Mouse (Mus musculus) midbrain, embryonic 16.5 days (tissue): ENCODE measurements around the gene Efnb2. TPM values are rescaled to one million over a fixed set of nuclear protein-coding genes. Genes with fewer than 3 reads are reported as not detected.

ENCODE experiments used
- ATAC-seq: fragments of 200-750 bp; cut with Nextera tagmentation; 2 replicates; pipeline ENCODE4 v1.8.0; 2017; ENCODE audit warnings: moderate TSS enrichment
- H3K27ac ChIP-seq: fragments of 300-500 bp; sonication (generic); 2 replicates; pipeline ENCODE4 v1.5.1; 2014; ENCODE audit warnings: mild to moderate bottlenecking, low read length, mixed read lengths
- H3K27me3 ChIP-seq: fragments of 300-500 bp; sonication (generic); 2 replicates; pipeline ENCODE4 v1.6.1; 2014; ENCODE audit warnings: low read depth, low read length, mixed read lengths; ENCODE audit not compliant: control insufficient read depth, insufficient read depth
- H3K36me3 ChIP-seq: fragments of 300-500 bp; sonication (generic); 2 replicates; pipeline ENCODE4 v1.6.1; 2014; ENCODE audit warnings: mild to moderate bottlenecking, low read length, moderate library complexity, mixed read lengths; ENCODE audit not compliant: control insufficient read depth, insufficient read depth
- H3K4me1 ChIP-seq: fragments of 300-500 bp; sonication (generic); 2 replicates; pipeline ENCODE4 v1.6.1; 2014; ENCODE audit warnings: mild to moderate bottlenecking, low read length, mixed read lengths; ENCODE audit not compliant: control insufficient read depth, insufficient read depth
- H3K4me2 ChIP-seq: fragments of 300-500 bp; sonication (generic); 2 replicates; pipeline ENCODE4 v1.6.1; 2014; ENCODE audit warnings: mild to moderate bottlenecking, low read length, mixed read lengths
- H3K4me3 ChIP-seq: fragments of 300-500 bp; sonication (generic); 2 replicates; pipeline ENCODE4 v1.5.1; 2014; ENCODE audit warnings: low read depth, mild to moderate bottlenecking, low read length, moderate library complexity, mixed read lengths
- H3K9ac ChIP-seq: fragments of 300-500 bp; sonication (generic); 2 replicates; pipeline ENCODE4 v1.6.1; 2014; ENCODE audit warnings: low read depth, low read length, mixed read lengths
- H3K9me3 ChIP-seq: fragments of 300-500 bp; sonication (generic); replicated peaks from 2 replicates; pipeline ENCODE4 v1.6.1; 2014; ENCODE audit warnings: mild to moderate bottlenecking, low read length, mixed read lengths; ENCODE audit not compliant: control insufficient read depth, poor library complexity, severe bottlenecking
- WGBS: fragments of 180-500 bp; shearing (Covaris S2); extraction: QIAGEN DNeasy Blood & Tissue Kit; methylation state at CpG from one replicate; pipeline ENCODE4 v1.1.7; 2014; 5-methylcytosine and 5-hydroxymethylcytosine counted together
- polyA plus RNA-seq: library from polyadenylated mRNA; unstranded; fragments of >200 nt; fragmentation: Nextera tagmentation; extraction: Ambion mirVana; gene quantifications from 2 replicates; pipeline ENCODE4 v1.2.1, GENCODE M21; 2015

Efnb2 gene
- polyA plus RNA-seq, 1 experiment from 2014 or later: 10.0 TPM

DNA sequence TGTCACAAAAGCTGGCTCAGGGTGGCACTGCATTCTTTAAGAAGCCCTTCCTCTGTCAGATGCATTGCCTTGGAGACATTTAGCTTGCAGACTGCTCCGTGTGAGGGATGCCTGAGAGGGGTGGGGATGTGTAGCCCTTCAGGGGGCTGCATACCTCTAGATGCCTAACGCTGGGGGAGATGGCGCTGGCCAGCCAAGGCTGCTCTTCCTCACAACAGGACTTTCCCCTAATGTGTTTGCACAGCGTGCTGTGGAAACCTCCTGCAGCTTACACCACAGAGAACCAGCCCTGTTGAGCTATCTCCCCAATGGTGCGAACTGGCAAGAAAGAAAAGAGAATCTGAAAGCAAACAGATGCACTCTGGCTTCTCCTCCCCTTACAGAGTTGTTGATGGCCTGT is 51.9 kb downstream of the Efnb2 start:
- H3K36me3 ChIP-seq: no peaks in the 10 kb centered on the region
- H3K27ac ChIP-seq: no peak overlapping the region
- no peak for ATAC-seq
- H3K27me3 ChIP-seq: no peaks in the 10 kb centered on the region
- 12% methylated on average over 5 of the region's 5 CpGs for WGBS
- H3K4me2 ChIP-seq: no peak overlapping the region
- H3K9ac ChIP-seq: no peak overlapping the region; the same call in 1 of the 2 replicates
- H3K4me3 ChIP-seq: no peak overlapping the region
- no peaks in the 10 kb centered on the region for H3K9me3 ChIP-seq
- 0 out of 2 replicates have a peak, but pooled peaks cover 2% of the 10 kb centered on the region for H3K4me1 ChIP-seq

DNA sequence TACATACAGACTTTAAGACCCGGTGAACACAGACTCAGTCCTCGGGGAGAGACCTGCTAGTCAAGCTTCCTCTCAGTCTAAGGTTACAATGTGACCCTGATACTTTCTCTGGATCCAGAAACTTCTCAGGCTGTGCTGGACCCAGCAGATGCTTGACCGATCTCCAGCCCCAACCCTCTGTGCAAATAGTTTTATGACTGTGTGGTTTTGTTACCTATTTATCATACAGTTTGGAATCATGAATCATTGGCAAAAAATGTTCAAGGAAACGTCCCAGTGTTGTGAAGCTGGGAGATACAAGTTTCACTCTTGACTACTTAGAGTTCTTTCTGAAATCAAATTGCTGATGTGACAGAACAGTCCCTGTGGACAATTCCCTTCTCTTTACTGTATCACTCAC is 55.4 kb downstream of the Efnb2 start:
- Histone ChIP-seq H3K4me2 (no peak overlapping the region), H3K4me3 (no peak overlapping the region), H3K9me3 (no peaks in the 10 kb centered on the region), H3K27ac (no peak overlapping the region), H3K4me1 (no peaks in the 10 kb centered on the region), H3K9ac (no peak overlapping the region), H3K27me3 (no peaks in the 10 kb centered on the region), H3K36me3 (no peaks in the 10 kb centered on the region)
- 87% methylated on average over 4 of the region's 4 CpGs for WGBS
- ATAC-seq: no peak

DNA sequence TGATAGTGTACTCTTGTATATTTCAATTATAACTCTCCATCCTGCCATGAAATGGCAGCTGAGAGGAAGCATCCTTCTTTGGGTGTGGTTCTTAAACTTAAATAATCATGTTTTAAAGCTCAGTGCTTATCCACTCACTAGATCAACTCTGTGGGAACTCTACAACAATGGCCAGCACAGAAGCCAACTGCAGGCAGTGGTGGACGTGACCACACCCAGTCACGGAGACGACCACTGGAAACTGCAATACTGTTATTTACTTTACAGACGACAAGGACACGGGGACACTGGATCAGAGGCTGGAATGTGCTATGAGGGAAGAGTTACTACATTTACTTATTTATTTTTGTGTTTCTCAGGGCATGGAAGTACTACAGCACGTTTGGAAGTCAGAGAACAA is 57.2 kb downstream of the Efnb2 start:
- Histone ChIP-seq H3K9me3 (no peaks in the 10 kb centered on the region), H3K27me3 (no peaks in the 10 kb centered on the region), H3K4me2 (no peak overlapping the region), H3K4me3 (no peak overlapping the region), H3K27ac (no peak overlapping the region), H3K4me1 (no peaks in the 10 kb centered on the region), H3K9ac (no peak overlapping the region), H3K36me3 (no peaks in the 10 kb centered on the region)
- ATAC-seq: no peak
- WGBS: 82% methylated on average over 6 of the region's 6 CpGs

DNA sequence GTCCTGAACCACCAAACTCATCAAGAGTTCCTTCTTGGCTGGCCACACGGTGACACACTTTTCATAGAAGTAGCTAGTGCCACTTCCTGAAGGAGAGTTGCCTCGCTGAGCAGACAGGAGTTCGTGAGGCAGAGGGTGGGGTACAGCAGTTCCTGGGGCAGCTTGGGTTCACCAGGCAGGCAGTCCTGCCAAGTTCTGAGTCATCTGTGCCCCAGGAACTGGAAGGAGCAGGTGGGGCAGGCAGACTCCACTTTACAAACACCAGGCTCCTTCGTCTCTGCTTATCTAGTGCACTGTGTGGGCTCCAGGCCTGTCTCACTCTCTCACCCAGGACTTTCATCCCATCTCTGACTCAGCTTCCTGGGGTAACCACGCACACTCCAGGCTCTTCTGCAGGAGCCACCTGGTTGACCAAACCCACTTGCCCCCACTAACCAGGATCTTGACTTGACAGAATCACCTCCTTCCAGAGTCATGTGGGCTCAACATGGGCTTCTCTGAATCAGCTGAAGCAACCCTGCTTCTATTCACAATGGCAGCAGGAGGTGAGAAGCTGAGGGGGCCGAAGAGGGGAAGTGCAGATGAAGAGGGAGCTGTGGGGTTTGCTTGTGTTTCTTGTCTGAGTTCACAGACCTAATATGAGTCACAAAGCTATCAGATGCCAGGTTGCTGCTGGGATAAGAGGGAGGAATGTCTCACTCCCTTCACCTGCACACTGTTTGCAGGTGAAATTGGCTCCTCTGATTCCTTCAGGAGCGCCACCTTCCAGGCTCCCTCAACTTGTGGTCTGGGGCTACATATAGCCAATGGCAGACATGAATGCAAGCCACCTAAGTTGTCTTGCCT is 58.2 kb downstream of the Efnb2 start:
- H3K4me2 ChIP-seq: no peak overlapping the region
- ATAC-seq: no peak
- H3K9ac ChIP-seq: no peak overlapping the region
- no peaks in the 10 kb centered on the region for H3K36me3 ChIP-seq
- WGBS: 82% methylated on average over 7 of the region's 7 CpGs
- no peaks in the 10 kb centered on the region for H3K9me3 ChIP-seq
- H3K4me1 ChIP-seq: no peaks in the 10 kb centered on the region
- H3K27me3 ChIP-seq: no peaks in the 10 kb centered on the region
- no peak overlapping the region for H3K4me3 ChIP-seq
- H3K27ac ChIP-seq: no peak overlapping the region

DNA sequence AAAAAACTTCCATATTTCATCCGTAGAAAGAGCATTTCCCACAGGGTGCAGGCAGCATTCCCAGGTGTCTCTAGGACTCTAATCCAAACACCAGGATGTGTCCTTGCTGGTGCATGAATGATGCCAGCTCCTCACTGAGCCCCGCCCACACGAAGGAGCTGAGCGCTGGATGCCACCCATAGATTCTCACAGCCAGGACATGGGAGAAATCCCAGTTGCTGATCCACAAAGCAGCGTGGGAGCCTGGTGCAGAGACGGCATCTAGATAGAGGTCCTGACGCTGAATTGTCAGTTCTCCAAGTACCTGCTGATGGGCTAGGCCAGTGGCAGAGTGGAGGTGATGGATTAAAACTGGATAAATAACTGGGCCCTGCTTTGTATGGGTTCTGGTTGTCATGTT is 61.1 kb downstream of the Efnb2 start:
- H3K36me3 ChIP-seq: no peaks in the 10 kb centered on the region
- no peaks in the 10 kb centered on the region for H3K27me3 ChIP-seq
- WGBS: 81% methylated on average over 7 of the region's 7 CpGs

DNA sequence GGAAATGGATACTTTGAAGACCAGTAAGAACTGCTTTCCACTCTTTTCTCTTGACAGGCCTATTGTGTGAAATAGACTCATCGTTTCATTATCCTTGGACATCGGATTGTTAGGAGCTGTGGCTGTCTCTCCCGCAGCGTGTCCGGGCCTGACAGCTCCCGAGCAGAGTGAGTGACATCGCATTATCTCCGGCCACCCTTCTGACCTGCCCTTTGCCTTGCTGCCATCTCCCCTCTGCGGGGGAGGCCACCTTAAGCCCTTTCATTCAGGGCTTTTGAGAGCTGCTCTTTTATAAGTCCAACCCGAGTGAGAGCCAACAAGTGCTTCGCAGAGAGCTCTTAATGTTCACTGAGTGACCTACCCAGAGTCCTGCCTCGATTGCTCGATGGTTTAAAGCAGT is 63.6 kb downstream of the Efnb2 start:
- ATAC-seq: peak; percentile 47; the same call in 1 of the 2 replicates

More for the DNA sequence above, 61.1 kb downstream of the Efnb2 start:
- no peak for ATAC-seq
- Histone ChIP-seq H3K27ac (no peak overlapping the region), H3K9ac (no peak overlapping the region), H3K4me1 (no peaks in the 10 kb centered on the region), H3K4me3 (no peak overlapping the region), H3K4me2 (no peak overlapping the region), H3K9me3 (no peaks in the 10 kb centered on the region)

DNA sequence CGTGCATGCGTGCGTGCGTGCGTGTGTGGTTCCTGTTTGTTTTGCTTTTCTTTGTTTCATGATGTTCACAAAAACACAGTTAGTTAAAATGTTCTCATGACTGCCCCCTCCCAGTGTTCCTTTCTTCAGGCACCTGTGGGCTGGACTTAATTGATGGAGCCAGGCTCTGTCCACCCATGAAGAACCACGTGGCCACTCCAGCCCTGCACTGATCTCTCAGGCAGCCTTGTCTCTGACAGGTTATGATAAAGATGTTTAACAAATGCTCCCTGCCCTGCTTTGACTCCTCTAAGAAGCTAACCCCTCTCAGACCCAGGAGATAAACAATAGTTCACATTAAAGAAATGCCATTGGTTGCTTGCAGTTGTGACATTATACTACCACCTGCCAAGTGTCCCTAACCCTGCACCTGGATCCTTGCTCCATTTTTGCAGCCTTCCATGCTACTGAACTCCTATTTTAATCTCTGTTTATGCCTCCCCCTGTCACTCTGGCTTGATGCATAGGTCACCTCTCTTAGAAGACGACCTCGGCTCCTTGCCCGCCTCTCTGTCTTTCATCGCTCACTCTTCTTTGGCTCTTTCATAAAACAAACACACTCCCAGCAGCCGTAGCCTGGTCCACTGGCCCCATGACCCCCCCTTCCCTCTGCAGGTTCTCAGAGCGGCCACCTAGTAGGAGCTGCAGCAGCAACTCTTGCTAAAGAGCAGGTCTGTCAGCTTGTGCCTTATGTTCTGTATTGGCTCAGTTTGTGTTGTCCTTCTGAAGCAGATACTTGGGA is 65.0 kb downstream of the Efnb2 start:
- Histone ChIP-seq H3K4me3 (no peak overlapping the region), H3K27ac (no peak overlapping the region), H3K4me1 (no peaks in the 10 kb centered on the region), H3K36me3 (no peaks in the 10 kb centered on the region), H3K4me2 (no peak overlapping the region), H3K27me3 (no peaks in the 10 kb centered on the region), H3K9ac (no peak overlapping the region), H3K9me3 (no peaks in the 10 kb centered on the region)
- 58% methylated on average over 12 of the region's 12 CpGs for WGBS
- no peak for ATAC-seq

More for the DNA sequence above, 63.6 kb downstream of the Efnb2 start:
- no peak overlapping the region for H3K27ac ChIP-seq
- no peaks in the 10 kb centered on the region for H3K4me1 ChIP-seq
- no peaks in the 10 kb centered on the region for H3K27me3 ChIP-seq
- H3K4me2 ChIP-seq: no peak overlapping the region
- H3K9ac ChIP-seq: no peak overlapping the region
- H3K4me3 ChIP-seq: no peak overlapping the region
- H3K36me3 ChIP-seq: no peaks in the 10 kb centered on the region
- WGBS: 8% methylated on average over 13 of the region's 13 CpGs
- no peaks in the 10 kb centered on the region for H3K9me3 ChIP-seq

DNA sequence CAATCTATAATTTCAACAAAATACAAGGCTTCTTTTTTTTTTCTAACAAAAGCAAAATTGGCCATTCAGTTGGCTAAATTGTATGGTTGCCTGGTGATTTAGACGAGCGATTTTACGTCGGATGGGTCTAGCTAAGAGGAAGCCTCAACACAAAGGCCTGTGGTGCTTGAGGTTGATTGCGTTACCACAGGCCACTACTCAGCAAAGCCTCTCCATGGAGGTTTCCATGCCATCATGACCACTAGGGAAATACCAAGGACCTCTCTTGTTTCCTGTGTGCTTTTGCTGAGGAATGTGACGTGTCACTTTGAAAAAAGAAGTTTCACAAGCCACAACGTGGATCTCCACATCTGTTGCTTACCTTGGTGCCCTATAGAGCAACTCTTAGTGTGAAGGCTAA is 67.2 kb downstream of the Efnb2 start:
- no peak overlapping the region for H3K4me3 ChIP-seq
- no peaks in the 10 kb centered on the region for H3K36me3 ChIP-seq
- H3K4me1 ChIP-seq: no peaks in the 10 kb centered on the region
- H3K27me3 ChIP-seq: no peaks in the 10 kb centered on the region
- H3K9me3 ChIP-seq: no peaks in the 10 kb centered on the region
- no peak for ATAC-seq
- H3K9ac ChIP-seq: no peak overlapping the region
- no peak overlapping the region for H3K27ac ChIP-seq
- H3K4me2 ChIP-seq: no peak overlapping the region
- 88% methylated on average over 7 of the region's 7 CpGs for WGBS

DNA sequence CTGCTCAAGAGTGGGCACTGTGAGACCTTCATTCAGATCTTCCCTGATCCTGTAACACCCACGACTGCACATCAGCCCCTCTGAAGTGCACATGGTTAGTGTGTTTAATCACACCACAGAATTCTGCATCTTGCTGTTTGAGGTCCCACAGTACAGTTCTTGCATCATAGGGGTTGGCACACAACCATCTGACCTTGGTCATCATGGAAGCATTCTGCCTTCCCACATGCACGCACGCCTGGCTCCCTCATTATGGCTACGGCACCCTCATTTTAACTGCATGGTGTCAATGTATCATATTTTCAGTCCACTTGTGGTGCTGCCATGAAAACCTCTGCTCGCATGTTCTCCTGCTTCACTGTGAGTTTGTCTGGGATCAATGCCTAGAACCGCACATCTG is 67.7 kb downstream of the Efnb2 start:
- 96% methylated on average over 6 of the region's 6 CpGs for WGBS
- H3K36me3 ChIP-seq: no peaks in the 10 kb centered on the region

More for the DNA sequence above, 67.7 kb downstream of the Efnb2 start:
- Histone ChIP-seq H3K4me2 (no peak overlapping the region), H3K9me3 (no peaks in the 10 kb centered on the region), H3K27ac (no peak overlapping the region), H3K4me1 (no peaks in the 10 kb centered on the region), H3K27me3 (no peaks in the 10 kb centered on the region), H3K9ac (no peak overlapping the region), H3K4me3 (no peak overlapping the region)
- ATAC-seq: no peak
